Mouse (Mus musculus) liver, adult 2 months (tissue): ENCODE measurements around the gene Thada.

Experiments
- CTCF ChIP-seq: fragments of 200-500 bp; IDR thresholded peaks from 2 replicates; pipeline ENCODE4 v1.5.1; 2011; ENCODE audit warnings: low read depth, low read length, control low read depth
- POLR2A ChIP-seq: fragments of 200-500 bp; IDR thresholded peaks from 2 replicates; pipeline ENCODE4 v1.6.1; 2011; ENCODE audit warnings: low read length, control low read depth; ENCODE audit not compliant: insufficient read depth; ENCODE audit errors: extremely low read depth

GRCm38 (mm10) chr17:84274999-84275398 lies 191.0 kb downstream of the Thada start:
- no peak for TF ChIP-seq CTCF
- TF ChIP-seq POLR2A, result no peak
